9 mouse cellular contexts compared by ENCODE assay signal in genomic region chr1:165583529-165584184, GRCm38 (mm10). TPM values are rescaled to one million over a fixed set of nuclear protein-coding genes. Genes with fewer than 3 reads are reported as not detected.
A peak's percentile ranks its signal among the peaks of the same experiment; 100 is the strongest.
DNase-seq lines count a peak whose midpoint lies in the region; ATAC-seq and TF ChIP-seq lines count a peak whose summit lies in the region.
"Had no signal": no experiment of that assay in that cellular context is flagged by ENCODE, and none has a peak within 500 bp of the region (broad histone marks: within the 10 kb centered on the region; RNA-seq: fewer than 3 reads in every experiment).

No protein-coding gene starts in this region.

- no peak overlapping the region for H3K27ac ChIP-seq in ES-E14 (ENCODE audit: insufficient read depth, low read depth, low read length, poor library complexity, severe bottlenecking)
- H3K27ac ChIP-seq in forebrain, embryonic 16.5 days (ENCODE audit: low read length) = no peak overlapping the region
- H3K27ac ChIP-seq: liver, embryonic 15.5 days had no signal

- no peaks in the 10 kb centered on the region for H3K27me3 ChIP-seq in forebrain, embryonic 16.5 days (replicated peaks; ENCODE audit: control insufficient read depth, insufficient read depth, low read length)
- H3K27me3 ChIP-seq: liver, embryonic 15.5 days had no signal

- ATAC-seq in forebrain, embryonic 16.5 days = peak; percentile 79
- ATAC-seq in neutrophil, adult 5-6 weeks (ENCODE audit: extremely low read depth, insufficient number of reproducible peaks, low FRiP score, poor library complexity, severe bottlenecking) = peak; percentile 94

- no peaks in the 10 kb centered on the region for H3K9me3 ChIP-seq in ES-E14 (ENCODE audit: control insufficient read depth, insufficient read depth, low read depth, low read length)
- H3K9me3 ChIP-seq in forebrain, embryonic 16.5 days (ENCODE audit: control insufficient read depth, low read length) = peaks cover 2% of the 10 kb centered on the region; the same call in 1 of the 2 replicates
- H3K9me3 ChIP-seq: liver, embryonic 15.5 days had no signal

- no peak overlapping the region for H3K9ac ChIP-seq in ES-E14 (ENCODE audit: insufficient read depth, low read depth, low read length, poor library complexity, severe bottlenecking)
- H3K9ac ChIP-seq in forebrain, embryonic 16.5 days (replicated peaks; ENCODE audit: low read depth, low read length) = no peak overlapping the region
- H3K9ac ChIP-seq: liver, embryonic 15.5 days had no signal

- H3K4me2 ChIP-seq in forebrain, embryonic 16.5 days (ENCODE audit: low read length) = no peak overlapping the region
- H3K4me2 ChIP-seq: liver, embryonic 15.5 days had no signal

- H3K4me1 ChIP-seq in ES-E14 (ENCODE audit: control insufficient read depth in 2 of 2, insufficient read depth in 2 of 2, low read length in 2 of 2, poor library complexity in 1 of 2) = peaks cover 0 to 2% of the 10 kb centered on the region in 2 experiments; a peak in 1 of 4 replicates
- H3K4me1 ChIP-seq in forebrain, embryonic 16.5 days (replicated peaks; ENCODE audit: control insufficient read depth, insufficient read depth, low read length) = no peaks in the 10 kb centered on the region
- H3K4me1 ChIP-seq: liver, embryonic 15.5 days had no signal

- 26% methylated on average over 12 of the region's 12 CpGs for WGBS in forebrain, embryonic 16.5 days

- in situ Hi-C loops in ES-E14 (cut with MboI; ENCODE audit: low sequenced_read_pairs in 2 of 2, unreplicated experiment in 2 of 2) = no loop called here

- no peak overlapping the region for H3K4me3 ChIP-seq in ES-E14 (ENCODE audit: insufficient read depth in 1 of 2, low read depth in 1 of 2, low read length in 2 of 2, poor library complexity in 1 of 2, severe bottlenecking in 1 of 2)
- no peak overlapping the region for H3K4me3 ChIP-seq in forebrain, embryonic 16.5 days (replicated peaks; ENCODE audit: low read length)
- H3K4me3 ChIP-seq: liver, embryonic 15.5 days had no signal

- DNase-seq in ES-E14 (ENCODE audit: low read depth, low spot score) = peak; percentile 80
- peak; percentile 87 for DNase-seq in cerebellum, adult 11-12 months
- peak; percentile 95 for DNase-seq in heart, postnatal 4 days
- peak; percentile 80 to 95 for DNase-seq in layer of hippocampus, adult 18-20 months (ENCODE audit: low spot score in 2 of 2)
- DNase-seq in lung, adult 18-20 months = peak; percentile 84 to 89
- DNase-seq in testis, postnatal 10 days (ENCODE audit: low spot score) = peak; percentile 96

- no peaks in the 10 kb centered on the region for H3K36me3 ChIP-seq in ES-E14 (ENCODE audit: control insufficient read depth, insufficient read depth, low read length, poor library complexity, severe bottlenecking)
- 0 out of 2 replicates have a peak, but pooled peaks cover 3% of the 10 kb centered on the region for H3K36me3 ChIP-seq in forebrain, embryonic 16.5 days (ENCODE audit: control insufficient read depth, insufficient read depth)
- H3K36me3 ChIP-seq: liver, embryonic 15.5 days had no signal

TF ChIP-seq in ES-E14, 5 proteins besides CTCF, POLR2A, EP300 and RAD21:
- no peak for TF ChIP-seq ZNF384 (IDR thresholded peaks at IDR 0.05; ENCODE audit: low read depth, low read length)
- TF ChIP-seq ZC3H11A (IDR thresholded peaks at IDR 0.05; ENCODE audit: borderline replicate concordance, low read depth, low read length) = peak; percentile 67; the same call in 1 of the 2 replicates
- no peak for TF ChIP-seq HCFC1 (IDR thresholded peaks at IDR 0.05; ENCODE audit: borderline replicate concordance, insufficient read depth, low read length)

RNA-seq across cellular contexts. Expression of gene Mpzl1, which starts 50.7 kb away (rescaled TPM):
- total RNA-seq in ES-E14 (2012; rRNA removed) = 52.0 and 60.1 TPM in 2 replicates
- 138 and 145 TPM in 2 replicates for polyA plus RNA-seq in forebrain, embryonic 16.5 days (2015; fragmentation: Nextera tagmentation; extraction: Ambion mirVana)
- 10 to 100 TPM; 65.0 to 65.2 TPM for total RNA-seq in heart, postnatal 4 days (2021)
- 10 to 100 TPM; 28.4 to 31.0 TPM for total RNA-seq in layer of hippocampus, adult 18-20 months (2021)
- total RNA-seq in neutrophil, adult 5-6 weeks (2017) = not detected in 2 replicates

Comparison
In these comparisons a context has a peak if more than half of its experiments do, and no peak if none do; other contexts are left out.
1. RNA of gene Mpzl1, which starts 50.7 kb away (total RNA-seq): 65.0 to 65.2 TPM in heart, postnatal 4 days, 52.0 to 60.1 TPM in ES-E14 and 28.4 to 31.0 TPM in layer of hippocampus, adult 18-20 months; not detected in neutrophil, adult 5-6 weeks; every median in the first group is over 10 times any median in the second.
2. Peak in every context shown above with its lines, with median percentiles within 50 percentile points of each other: DNase-seq.